Mouse (Mus musculus) kidney, postnatal 10 days (tissue): Measurements from ENCODE around the gene Arf4.

Experiments used
- DNase-seq: peaks from one replicate; pipeline ENCODE4 v3.0.0; 2021; ENCODE audit warnings: mixed read lengths

Arf4 gene

DNA sequence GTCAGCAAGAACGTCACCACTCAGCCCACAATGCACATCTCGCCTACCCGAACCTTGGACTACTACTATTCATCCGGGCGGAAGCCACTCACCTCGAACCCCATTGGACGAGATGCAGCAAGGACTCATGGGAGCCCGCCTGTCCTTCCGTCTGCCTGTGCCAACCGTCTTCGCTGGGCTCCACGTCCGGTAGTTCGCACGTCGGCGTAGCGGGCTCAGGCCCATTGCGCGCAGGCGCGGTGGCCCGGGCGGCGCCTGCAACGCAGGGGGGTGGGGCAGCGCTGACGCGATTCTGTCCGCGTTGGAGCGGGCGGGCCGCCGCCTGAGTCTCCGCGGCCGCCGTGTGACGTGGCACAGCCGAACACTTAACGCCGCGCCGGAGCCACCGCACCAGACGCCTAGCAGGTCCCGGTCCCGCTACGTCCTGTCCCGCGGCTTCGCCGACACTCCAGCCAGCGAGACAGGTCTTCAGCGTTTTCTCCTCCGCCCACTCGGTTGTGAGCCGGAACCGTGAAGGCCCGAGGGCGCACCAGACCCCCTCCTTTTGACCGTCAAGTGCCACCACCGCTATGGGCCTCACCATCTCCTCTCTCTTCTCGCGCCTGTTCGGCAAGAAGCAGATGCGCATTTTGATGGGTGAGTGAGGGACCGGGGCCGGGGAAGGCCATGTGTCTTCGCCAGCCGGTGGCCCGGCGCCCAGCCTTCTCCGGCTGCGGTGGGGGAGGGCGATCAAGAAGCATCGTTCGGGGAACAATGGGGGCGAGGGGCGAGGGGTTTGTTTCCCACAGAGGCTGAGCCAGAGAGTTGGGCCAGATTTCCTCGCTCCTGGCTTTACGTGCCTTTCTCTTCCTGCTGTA is at the start of gene Arf4:
Gene Arf4, plus strand, starts transcription at position 224 of the 857 bp plus-strand sequence.
- peak; percentile 99 for DNase-seq

DNA sequence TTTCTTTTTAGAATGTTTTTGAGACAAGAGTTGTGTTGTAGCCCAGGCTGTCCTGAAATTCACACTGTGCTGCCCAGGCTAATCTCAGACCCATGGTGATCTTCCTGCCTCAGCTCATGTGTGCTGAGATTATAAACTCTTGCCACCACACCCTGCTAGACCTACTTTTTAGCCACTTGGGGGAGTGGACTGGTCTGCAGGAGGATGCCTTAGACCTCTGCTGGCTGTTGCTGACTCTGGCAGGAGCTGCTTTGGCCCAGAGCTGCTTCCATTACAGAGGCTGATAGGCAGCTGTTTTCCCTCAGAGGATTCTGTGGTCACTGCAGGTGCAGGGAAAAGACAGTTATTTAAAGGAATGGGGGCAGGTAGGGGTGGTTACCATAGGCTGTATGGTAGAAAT is 46.5 kb upstream of the Arf4 start:
- no peak for DNase-seq

DNA sequence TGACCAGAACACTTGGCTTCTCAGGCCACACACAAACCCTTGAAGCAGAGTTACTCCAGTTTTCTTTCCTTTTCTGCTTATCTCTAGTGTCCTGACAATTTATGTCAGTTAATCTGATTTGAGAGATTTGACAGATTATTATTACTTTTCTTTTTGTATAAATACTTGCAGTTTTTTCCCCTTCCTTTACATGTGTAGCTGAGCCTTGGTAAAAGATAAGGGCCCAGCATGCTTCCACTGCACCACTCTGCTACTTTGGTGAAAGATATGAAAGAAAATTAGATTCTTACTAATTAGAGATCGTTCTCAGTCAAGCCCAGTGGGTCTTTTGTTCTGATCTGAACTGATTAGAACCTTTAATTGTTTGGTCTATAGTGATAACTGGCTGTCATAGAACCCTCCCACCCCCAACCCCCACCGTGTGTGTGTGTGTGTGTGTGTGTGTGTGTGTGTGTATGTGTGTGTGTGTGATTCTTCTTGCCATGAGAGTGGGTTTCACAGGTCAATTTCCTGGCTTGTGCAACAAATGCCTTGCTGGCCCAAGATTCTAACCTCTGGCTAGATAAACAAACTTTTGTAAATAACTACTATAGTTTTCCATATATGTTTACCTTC is 44.5 kb upstream of the Arf4 start:
- DNase-seq, result no peak

DNA sequence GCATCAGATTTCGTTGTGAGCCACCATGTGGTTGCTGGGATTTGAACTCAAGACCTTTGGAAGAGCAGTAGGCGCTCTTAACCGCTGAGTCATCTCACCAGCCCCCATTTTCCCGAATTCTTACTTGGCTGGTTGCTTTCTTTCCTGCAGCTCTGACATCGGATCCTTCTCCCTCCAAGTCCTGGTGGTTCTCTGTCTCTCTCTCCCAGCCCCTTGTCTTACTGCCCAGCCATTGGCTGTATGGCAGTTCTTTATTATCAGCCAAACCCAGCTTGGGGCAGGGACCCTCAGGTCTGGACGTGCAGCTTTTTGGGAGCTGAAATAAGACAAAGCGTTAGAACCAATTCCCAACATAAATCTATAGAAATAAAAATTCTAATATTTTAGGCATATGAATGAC is 42.7 kb upstream of the Arf4 start:
- no peak for DNase-seq

DNA sequence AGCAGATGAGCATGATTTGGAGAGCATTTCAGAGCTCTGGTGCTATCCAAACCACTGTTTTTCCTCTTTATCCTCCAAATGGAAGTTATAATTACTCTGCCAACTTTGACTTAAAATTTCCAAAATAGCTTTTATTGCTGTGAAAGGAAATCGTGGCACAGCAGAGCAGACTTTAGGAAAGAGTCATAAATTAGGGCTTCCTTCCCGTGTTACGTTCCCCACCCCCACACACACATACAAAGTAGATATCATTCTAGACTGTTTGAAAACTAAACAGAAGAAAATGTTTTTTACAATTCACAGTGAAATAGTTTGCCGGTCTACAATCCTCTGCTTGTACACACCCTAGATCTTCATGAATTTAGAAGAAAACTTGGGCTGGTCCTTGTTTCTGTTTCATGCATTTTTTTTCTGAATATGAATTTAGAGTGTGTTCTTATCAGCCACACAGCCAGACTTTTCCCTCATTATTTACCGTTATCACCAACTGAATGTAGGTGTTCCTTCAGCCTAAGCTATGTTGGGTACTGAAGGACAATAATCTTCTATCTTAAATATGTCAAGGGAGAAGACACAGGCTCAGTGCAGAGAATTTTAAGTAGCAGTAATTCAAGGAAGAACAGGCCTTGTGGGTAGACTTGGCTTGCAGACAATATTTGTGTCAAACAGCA is 42.0 kb upstream of the Arf4 start:
- DNase-seq, result peak; percentile 38

DNA sequence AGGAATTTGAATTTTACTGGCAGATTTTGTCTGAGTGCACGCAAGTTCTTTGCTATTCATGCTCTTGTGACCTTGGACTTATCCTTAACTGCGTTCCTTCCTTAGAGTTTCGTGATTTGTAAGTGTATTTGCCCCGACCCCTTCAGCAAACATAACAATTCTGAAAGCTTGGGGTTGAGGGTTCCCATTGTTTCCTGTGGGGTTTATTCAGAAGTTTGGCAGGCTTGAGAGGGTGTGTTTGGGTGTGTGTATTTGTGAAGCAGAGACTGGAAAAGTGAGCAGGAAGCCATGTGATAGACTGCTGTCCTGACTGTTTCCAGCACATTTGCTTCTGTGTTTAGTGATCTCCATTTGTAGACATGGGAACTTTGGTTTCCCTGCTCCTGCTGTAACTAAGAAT is 32.5 kb upstream of the Arf4 start:
- DNase-seq, result no peak

DNA sequence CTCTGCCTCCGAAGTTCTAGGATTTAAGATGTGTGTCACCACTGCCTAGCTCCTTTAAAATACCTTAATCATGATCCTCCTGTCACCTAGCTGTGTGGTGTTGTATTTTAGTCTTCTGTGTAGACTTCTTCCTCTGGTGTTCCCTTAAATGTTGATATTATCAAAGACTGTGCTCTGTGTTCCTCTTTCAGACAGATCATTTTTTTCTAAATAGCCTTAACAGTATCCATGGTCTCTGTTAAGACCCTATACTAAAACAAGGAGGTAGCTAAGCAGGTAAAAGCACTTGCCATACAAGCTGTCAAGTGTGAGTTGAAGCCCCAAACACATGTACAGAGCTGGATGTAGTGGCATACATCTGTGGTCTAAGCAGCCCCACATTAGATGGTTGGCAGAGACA is 28.2 kb upstream of the Arf4 start:
- DNase-seq, result no peak

DNA sequence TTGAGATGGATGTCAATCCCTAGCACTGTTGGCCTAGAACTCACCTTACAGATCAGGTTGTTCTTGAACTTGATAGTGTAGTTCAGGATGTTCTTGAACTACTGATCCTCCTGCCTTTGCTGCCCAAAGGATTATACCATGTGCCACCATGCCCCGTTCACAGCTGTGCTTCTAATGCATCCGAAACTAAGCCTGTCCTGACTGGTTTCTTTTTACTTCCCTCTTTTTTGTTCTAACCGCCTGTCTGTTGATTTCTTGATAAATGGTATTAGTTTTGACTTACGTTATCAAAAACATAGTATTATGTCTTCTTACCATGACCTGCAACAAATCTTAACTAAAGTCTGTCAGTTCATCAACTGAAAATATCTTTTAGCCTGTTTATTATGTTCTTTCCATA is 27.2 kb upstream of the Arf4 start:
- DNase-seq, result no peak

DNA sequence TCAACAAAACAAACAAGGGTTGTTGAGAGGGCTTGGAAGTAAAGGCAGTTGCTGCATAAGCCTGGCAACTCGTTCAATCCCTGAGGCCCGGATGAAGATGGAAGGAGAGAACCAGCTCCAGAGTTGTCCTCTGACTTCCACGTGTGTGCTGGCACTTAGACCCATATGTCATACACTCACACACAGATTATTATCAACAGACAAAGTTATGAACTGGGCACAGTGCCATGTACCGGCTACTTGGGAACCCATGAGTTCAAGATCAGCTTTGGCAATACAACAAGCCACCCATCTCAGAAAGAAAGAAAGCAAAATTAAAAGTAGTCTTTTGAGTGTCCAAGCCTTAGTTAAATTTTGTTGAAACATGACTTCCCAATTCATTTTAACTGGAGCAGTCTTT is 12.6 kb upstream of the Arf4 start:
- DNase-seq, result no peak

DNA sequence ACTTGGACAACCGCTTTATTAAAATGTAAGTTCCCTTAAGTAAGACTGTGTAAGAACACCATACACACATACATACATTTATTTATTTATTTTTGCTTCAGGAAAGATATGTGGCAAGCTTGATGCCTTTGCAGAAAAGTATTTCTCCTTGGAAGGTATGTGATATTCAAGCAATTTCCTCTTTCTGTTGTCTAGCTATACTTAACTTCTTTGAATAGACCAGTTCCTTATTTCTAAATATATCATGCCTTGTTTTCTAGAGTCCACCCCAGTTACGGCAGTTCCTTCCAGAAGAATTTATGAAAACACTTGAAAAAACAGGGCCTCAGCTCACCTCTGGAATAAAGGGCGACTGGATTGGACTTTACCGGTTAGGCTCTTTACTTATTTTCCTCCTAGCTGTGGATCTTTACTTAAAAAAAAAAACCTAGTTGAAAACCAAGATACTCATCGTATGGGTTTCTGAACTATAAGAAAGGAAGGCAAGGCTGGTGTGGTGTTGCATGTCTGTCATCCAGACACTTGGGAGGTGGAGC is 11.2 kb upstream of the Arf4 start:
- no peak for DNase-seq

DNA sequence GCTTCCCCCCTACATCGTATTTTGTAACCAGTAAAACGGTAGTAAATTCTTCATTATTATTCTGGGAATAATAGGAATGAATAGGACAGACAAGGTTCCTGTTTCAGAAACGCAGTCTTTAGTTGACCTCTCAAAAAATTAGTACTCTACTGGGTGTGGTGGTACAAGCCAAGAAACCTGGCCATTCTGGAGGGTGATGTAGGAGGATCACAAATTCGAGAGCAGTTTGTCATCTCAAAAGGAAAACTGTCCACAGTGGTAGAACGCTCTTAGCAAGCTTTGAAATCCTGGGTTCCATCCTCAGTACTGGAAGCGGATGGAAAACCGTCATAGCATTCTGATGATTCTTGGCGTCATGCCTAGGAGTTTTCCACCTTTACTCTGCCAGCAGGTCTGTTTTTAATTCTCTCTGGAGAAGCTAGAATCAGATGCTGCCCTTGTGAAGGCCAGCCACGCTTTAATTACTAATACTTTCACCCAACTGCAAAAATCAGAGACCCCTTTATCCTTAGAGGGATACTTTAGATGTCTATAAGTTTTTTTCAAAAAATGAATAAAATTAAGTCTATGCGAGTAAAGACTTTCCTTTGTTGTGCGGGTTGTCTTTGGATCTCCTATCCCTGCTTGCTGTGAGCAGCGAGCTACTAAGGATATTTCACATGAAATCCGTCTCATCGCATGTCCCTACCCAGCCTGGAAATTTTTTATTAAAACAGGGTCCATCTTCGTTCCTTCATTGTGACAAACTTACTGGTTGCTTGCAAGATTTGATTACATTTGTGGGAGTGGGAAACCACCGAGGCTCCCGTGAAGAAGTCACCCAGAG is 636 bp upstream of the Arf4 start:
- peak; percentile 60 for DNase-seq

DNA sequence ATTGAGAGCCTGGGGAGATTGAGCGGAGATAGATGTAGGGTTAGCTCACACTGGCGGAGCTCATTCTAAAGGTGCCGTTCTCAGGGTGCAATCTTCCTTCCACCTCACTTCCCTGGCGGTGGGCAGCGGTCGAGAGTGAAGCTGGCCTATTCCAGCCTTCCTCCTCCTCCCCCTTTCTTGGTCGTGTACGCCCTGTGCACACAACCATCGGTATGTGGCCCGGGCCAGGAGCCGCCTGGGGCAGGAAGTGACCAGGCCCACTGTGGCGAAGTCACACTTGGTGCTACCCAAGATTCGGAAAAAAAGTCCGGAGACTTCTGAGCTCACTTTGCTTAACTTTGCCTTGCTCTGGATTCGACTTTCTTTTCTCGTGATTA is 822 bp downstream of the Arf4 start:
- peak; percentile 79 for DNase-seq

DNA sequence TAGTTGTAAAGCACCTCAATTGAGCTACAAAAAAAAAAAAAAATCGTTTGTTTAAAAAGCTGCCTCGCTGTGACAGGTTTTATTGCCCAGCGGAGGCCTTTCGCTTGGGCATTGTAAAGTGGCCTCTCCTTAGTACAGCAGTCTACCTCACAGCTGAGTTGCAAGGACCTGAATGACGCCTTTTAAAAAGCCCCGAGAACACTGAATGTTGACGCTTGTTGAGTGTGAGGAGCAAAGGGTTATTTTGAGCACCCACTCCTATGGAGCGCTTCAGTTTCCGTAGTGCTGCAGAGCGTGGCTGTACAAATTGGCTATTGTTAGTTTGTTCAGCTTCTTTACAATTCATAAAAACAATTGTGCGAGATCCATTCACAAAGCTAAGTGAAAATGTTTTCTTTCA is 1.4 kb downstream of the Arf4 start:
- peak; percentile 17 for DNase-seq

DNA sequence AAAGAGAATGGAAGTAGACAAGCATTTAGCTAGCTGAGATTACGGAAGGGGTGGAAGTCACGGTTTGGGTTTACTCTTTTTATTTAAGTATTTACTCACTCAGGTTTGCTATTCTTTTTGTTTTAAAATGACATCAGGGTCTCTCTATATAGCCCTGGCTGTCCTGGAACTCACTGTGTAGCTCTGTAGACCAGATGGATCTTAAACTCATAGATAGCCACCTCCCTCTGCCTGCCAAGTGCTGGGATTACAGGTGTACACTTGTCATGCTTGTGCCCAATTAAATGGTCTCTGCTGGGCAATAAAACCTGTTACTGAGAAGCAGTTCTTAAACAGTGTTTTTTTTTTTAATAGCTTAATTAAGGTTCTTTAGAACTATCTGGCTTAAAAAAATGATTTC is 2.1 kb downstream of the Arf4 start:
- DNase-seq, result peak; percentile 30

DNA sequence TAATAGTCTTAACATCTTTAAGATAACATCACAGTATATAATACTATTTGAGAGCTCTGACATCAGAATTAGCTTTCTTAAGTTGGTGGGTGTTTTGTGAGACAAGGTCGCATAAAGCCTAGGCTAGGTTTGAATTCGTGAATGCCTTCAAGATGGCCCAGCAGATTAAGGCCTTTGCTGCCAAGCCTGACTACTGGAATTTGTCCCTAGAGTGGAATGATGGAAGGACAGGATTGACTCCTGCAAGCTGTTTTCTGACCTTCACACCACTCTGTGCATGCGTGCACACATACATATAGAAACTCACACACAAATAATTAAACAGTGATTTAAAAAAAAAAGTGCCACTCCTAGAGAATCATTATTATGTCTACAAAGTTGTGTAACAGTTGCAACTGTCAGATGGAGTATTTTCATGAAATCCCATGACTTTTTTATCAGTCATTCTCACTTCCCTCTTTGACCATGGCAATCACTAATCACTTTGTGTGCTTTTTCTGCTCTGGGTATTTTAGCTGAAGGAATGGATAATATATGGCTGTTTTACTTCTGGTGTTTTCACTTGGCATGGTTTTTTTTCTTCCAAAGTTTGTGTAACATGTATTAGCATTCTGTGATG is 5.2 kb downstream of the Arf4 start:
- no peak for DNase-seq

DNA sequence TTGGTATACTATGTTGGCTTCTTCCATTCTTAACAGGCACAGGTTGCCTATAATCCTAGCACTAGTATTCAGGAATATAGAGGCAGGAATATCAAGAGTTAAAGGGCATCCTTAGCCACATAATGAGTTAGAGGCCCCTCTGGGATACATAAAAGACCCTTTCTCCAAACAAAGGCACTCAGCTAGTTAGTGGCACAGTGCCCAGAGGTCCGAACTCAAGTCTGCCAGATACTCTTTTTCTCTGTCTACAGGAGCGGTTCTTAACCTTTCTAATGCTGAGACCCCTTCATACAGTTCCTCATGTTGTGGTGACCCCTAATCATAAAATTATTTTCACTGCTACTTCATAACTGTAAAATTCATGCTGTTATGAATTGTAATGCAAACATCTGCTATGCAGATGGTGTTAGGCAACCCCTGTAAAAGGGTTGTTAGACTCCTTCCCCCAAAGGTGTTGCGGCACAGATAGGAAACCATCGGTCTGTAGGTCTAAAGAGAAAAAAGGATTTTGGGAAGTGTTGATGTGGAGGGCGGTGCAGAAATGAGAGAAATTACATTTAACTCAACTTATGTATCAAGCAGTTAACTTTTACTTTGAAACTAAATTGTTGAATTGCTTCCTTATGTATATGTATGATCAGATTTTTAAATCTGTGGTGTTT is 8.2 kb downstream of the Arf4 start:
- peak; percentile 20 for DNase-seq

DNA sequence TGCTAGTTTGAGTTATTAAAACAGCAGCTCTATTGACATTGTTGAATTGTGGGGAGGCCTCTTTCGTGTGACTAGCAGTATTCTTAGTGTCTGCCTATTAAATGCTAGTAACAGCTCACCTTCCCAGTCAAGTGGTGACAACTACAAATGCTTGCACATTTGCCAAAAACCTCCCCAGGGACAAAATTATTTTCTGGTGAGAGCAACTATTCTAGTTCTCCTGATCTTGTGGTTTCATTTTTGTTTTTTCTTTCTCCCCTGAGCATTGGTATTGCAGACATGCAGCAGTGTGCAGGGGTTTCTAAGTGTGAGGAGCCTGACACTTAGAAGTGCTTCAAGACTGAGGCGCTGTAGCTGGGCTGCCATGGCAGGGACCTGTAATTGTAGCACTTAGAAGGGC is 9.9 kb downstream of the Arf4 start:
- DNase-seq, result no peak

DNA sequence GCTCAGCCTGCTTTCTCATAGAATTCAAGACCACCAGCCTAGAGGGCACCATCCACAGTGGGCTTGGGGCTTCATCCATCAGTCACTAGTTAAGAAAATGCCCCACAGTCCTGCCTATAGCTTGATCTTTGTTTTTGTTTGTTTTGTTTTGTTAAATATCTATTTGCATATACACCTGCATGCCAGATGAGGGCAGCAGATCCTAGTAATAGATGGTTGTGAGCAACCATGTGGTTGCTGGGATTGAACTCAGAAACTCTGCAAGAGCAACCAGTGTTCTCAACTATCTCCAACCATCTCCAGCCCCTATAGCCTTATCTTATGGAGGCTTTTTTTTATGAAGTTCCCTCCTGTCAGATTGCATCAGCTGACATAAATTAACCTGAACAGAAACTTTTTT is 14.0 kb downstream of the Arf4 start:
- peak; percentile 19 for DNase-seq

DNA sequence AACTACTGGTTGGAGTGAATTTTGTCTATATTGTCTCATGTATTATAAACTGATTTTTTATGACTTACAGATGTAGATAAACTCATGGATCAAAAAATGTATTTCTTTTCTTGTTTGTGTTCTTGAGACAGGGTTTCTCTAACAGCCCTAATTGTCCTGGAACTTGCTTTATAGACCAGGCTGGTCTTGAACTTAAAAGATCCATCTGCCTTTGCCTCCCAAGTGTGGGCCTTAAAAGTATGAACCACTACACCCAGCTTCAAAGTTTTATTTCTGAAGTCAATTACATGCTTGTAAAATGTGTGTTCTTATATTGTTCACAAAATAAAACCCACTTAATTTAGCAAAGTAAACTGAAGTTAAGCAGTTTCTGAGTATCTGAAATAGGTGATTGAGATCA is 20.3 kb downstream of the Arf4 start:
- no peak for DNase-seq

DNA sequence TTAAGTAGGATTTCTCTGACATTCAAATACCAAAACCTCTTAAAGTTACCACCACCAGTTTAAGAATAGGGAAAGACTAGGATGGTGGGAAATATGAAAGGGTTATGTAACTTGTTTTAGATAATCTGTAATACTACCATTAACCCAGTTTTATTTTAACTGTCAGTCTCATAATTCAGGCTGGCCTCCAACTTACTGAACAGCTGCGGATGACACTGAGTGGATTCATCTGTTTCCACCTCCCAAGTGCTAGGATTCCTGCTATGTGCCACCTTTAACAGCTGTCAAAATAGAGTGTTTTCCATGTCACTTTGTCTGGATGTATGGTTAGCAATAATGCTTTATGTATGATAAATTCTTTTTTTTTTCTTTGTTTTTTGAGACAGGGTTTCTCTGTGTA is 22.4 kb downstream of the Arf4 start:
- DNase-seq, result no peak

DNA sequence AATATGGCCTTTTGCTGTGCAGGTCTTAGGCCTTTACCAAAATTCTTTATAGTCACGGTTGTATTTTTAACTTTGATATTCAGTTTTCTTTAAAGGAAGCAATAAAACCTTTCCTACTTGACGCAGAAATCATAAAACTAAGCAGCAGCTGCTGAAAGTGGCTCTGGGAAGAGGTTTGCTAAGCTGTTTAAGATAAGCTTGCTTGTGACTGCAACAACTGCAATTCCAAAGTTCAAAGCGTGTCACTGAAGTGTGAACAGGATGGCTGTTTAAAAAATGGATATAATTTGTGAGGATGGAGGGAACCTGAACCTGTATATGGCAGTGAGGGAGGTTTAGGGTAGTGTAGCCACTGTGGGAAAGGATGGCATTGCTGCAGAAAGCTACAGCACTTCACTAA is 24.1 kb downstream of the Arf4 start:
- no peak for DNase-seq

DNA sequence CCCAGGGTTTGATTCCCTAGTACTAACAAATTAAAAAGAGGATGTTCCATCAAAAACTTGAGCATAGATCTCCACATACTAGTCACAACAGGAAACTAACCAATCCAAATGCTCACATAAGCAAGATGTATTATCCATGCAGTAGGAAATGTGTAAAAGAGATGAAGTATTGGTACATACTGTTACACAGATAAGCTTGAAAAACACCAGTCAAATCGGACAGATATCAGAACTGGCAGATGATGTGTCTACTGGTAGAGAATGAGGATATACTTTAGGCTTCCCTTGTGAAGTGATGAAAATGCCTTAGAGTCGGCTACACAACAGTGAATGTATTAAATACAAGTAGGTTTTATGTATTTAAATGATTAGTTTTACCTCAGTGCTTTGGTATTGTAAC is 24.6 kb downstream of the Arf4 start:
- DNase-seq, result no peak
